Mouse (Mus musculus): ENCODE data around the gene Ssxb3. TPM values are rescaled to one million over a fixed set of nuclear protein-coding genes. Genes with fewer than 3 reads are reported as not detected.
"Not testable (repeated sequence)": the region's sequence is repeated elsewhere in the genome, so short reads cannot be mapped to it uniquely, and the experiment has no call there.

The Ssxb3 gene
- polyA plus RNA-seq (2015; fragmentation: Nextera tagmentation; extraction: Ambion mirVana): not detected in 2 replicates

DNA sequence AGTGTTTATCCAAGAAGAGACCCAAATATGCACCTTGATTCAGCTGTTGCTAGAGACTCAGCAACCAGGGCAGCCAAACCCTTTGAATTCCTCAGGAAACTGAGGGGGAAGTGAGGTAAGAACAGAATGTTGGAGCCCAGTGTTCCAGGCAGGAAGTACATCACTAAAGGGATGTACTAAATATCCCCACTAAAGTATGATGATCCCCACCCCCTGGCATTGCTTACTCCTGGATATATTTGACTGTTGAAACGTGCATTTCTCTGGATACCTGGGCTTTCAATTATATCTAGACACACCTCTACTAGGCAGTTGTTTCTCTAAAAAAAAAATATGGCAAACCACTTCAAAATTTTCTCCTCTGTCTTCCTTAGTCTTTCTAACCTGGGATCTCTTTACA is at the start of gene Ssxb3:
Gene Ssxb3, minus strand, starts transcription at position 101 of the 400 bp plus-strand sequence.
- not testable (repeated sequence) for H3K9me3 ChIP-seq (replicated peaks; ENCODE audit: control insufficient read depth, low read length)
- 16% methylated on average over 1 of the region's 1 CpGs for WGBS (ENCODE audit: insufficient replicate concordance)

DNA sequence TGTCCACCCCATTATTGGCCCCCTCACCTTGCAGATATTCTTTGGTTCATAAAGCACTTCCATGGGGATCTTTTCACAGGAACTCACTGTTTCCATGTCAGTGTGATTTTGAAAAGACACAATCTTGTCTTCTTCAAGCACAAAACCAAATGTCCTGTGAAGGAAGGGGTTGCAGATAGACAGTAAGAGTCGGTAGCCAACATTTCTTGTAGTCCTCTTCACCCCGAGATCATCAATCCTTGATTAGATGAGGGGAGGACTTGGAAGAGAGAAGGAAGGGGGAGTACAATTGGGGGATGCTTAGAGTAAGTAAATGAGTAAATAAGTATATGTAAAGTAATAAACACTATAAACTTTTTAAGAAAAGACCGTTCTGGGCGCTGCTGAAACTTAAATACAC is 43.5 kb downstream of the Ssxb3 start, which contains the start of gene Ssxb6:
Gene Ssxb6, minus strand, starts transcription at position 101 of the 400 bp plus-strand sequence.
- 46% methylated on average over 4 of the region's 4 CpGs for WGBS (ENCODE audit: insufficient replicate concordance)
- H3K9ac ChIP-seq (ENCODE audit: low read depth, low read length); H3K27me3 ChIP-seq (ENCODE audit: control insufficient read depth, insufficient read depth, low read depth, low read length); H3K27ac ChIP-seq (ENCODE audit: low read length); H3K4me1 ChIP-seq (ENCODE audit: control insufficient read depth, low read depth, low read length); H3K36me3 ChIP-seq (ENCODE audit: control insufficient read depth, insufficient read depth); H3K4me3 ChIP-seq (ENCODE audit: low read depth, low read length); H3K9me3 ChIP-seq (replicated peaks; ENCODE audit: control insufficient read depth, low read length); ATAC-seq (ENCODE audit: low read depth); H3K4me2 ChIP-seq (ENCODE audit: low read depth, low read length): not testable (repeated sequence)

More for the DNA sequence above, at the start of gene Ssxb3:
- H3K9ac ChIP-seq (ENCODE audit: low read depth, low read length); H3K4me3 ChIP-seq (ENCODE audit: low read depth, low read length); H3K4me2 ChIP-seq (ENCODE audit: low read depth, low read length); H3K27ac ChIP-seq (ENCODE audit: low read length); H3K36me3 ChIP-seq (ENCODE audit: control insufficient read depth, insufficient read depth); H3K4me1 ChIP-seq (ENCODE audit: control insufficient read depth, low read depth, low read length); H3K27me3 ChIP-seq (ENCODE audit: control insufficient read depth, insufficient read depth, low read depth, low read length); ATAC-seq (ENCODE audit: low read depth): not testable (repeated sequence)

Other genes starting within 250 kb of the Ssxb3 start
- gene Ssxb9, start 224.8 kb downstream of the Ssxb3 start, polyA plus RNA-seq (2015; fragmentation: Nextera tagmentation; extraction: Ambion mirVana): not detected in 2 replicates
- not detected in 2 replicates for gene Ssxb1, start 178.5 kb downstream of the Ssxb3 start, polyA plus RNA-seq (2015; fragmentation: Nextera tagmentation; extraction: Ambion mirVana)
- not detected in 2 replicates for gene Ssxb2, start 130.1 kb downstream of the Ssxb3 start, polyA plus RNA-seq (2015; fragmentation: Nextera tagmentation; extraction: Ambion mirVana)
- not detected in 2 replicates for gene Gm14459, start 66.9 kb downstream of the Ssxb3 start, polyA plus RNA-seq (2015; fragmentation: Nextera tagmentation; extraction: Ambion mirVana)
- not detected in 2 replicates for gene Ssxb6, start 43.6 kb downstream of the Ssxb3 start, polyA plus RNA-seq (2015; fragmentation: Nextera tagmentation; extraction: Ambion mirVana)
- gene Ssxb8, start 99.0 kb upstream of the Ssxb3 start, polyA plus RNA-seq (2015; fragmentation: Nextera tagmentation; extraction: Ambion mirVana): not detected in 2 replicates
- not detected in 2 replicates for gene Ssx9, start 156.6 kb upstream of the Ssxb3 start, polyA plus RNA-seq (2015; fragmentation: Nextera tagmentation; extraction: Ambion mirVana)
- not detected in 2 replicates for gene Ssxb5, start 211.9 kb upstream of the Ssxb3 start, polyA plus RNA-seq (2015; fragmentation: Nextera tagmentation; extraction: Ambion mirVana)